Mouse (Mus musculus): Measurements from ENCODE around the gene Gm45021.

Gm45021 gene

DNA sequence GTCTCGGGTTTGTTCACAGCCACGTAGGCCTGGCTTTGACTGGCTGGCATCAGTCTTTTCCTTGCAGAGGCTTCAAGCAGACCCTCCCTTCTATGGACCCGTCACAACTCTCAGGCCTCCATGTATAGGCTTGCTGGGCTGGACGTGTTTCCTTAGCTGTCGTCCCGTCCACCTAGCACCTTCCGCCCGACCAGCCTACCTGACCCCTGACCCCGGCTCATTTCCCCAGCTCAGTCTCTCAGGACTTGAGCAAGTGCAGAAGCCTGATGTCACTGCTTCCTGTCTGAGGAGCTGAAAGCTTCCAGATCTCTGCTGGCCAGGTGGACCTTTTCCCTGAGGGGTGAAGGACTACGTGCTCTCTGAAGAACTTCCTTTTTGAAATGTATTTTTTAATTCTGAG lies 16.1 kb upstream of the Gm45021 start:
- no peak for DNase-seq

DNA sequence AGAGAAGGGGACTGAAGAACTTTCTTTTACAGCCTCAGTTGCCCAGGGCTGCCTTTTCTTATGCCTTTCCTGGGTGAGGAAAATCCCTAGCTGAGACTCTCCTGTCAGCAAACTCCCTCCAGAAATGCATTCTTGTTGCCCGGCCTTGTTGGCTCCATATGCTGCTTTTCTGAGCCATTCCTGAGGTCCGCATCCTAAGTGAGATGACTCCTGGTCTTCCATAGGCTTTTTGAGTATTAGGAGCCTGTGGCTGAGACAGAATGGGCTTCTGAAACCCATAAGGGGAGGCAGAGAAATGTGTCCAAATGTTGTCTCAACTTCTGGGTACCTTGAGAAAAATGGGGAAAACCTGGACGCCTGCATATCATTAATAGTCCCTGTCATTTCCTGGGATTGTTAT lies 15.4 kb upstream of the Gm45021 start:
- DNase-seq: no peak

GRCm38 (mm10) chr6:48578736-48579135 lies 10.7 kb upstream of the Gm45021 start:
- no peak for DNase-seq

DNA sequence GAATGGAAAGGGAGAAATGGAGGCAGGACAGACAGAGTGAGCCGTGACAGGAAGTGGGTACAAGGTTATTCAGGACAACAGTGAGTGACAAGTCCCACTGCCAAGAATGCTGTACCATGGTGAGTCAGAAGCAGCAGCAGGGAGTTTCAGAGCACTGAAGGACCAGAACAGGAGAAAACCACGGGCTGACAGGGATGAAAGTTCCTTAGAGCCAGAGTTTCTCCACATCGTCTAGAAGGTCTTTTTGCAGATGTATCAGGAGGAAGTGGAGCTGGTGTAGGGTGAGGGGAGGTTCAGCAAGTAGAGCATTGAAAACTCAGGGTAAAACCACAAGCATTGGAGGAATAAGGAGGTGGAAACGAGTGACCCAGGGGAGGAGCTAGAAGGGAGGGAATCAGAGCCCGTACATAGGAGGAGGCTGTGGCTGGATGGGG lies 10.2 kb upstream of the Gm45021 start:
- DNase-seq: no peak

GRCm38 (mm10) chr6:48581257-48581656 lies 8.2 kb upstream of the Gm45021 start:
- DNase-seq: no peak

GRCm38 (mm10) chr6:48582037-48582436 lies 7.4 kb upstream of the Gm45021 start:
- peak; percentile 71 for DNase-seq

DNA sequence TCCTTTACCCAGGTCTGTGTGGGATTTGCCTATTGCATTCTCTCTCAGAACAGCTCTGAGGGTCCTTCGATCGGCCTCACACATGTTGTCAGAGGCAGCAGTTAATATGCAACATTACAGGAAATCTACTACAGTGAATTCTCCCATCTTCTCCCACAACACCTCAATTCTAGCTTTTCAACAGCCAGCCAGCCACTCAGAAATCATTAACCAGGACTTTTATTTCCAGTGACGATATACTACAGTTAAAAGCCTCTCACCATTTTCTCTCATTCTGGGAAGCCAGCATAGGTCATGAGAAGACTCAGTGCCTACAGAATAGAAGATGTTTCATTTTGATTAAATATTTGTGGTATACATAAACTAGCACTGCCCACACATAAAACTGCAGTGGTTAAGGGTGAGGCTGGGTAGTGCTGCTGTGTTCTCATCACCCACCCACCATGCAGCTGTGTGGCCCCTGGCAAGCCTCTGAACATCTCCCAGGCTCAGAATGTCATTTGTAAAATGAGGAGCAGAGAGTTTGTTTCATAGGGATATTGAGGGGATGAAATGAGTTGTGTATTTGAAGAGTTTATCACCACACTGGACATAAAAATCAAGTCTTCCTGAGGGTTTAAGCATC lies 1.9 kb downstream of the Gm45021 start:
- peak; percentile 61 for DNase-seq

DNA sequence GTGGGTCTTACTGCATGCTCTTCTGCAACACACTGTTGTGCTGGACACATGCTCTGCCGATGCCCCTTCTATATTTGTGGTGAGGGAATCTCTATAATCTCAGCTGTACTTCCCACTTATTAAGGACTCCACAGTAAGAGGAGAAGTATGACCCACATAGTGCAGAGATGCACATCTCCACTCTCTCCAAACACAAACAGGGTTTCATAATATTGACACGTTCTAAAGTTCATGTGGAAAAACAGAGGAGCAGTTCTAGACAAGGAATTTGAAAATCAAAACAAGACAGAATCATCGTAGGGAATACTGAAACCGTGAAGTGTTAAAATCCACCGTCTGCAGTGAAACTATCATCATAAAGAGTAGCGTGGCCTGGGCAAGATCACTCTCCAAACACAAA lies 2.5 kb downstream of the Gm45021 start:
- DNase-seq: no peak

DNA sequence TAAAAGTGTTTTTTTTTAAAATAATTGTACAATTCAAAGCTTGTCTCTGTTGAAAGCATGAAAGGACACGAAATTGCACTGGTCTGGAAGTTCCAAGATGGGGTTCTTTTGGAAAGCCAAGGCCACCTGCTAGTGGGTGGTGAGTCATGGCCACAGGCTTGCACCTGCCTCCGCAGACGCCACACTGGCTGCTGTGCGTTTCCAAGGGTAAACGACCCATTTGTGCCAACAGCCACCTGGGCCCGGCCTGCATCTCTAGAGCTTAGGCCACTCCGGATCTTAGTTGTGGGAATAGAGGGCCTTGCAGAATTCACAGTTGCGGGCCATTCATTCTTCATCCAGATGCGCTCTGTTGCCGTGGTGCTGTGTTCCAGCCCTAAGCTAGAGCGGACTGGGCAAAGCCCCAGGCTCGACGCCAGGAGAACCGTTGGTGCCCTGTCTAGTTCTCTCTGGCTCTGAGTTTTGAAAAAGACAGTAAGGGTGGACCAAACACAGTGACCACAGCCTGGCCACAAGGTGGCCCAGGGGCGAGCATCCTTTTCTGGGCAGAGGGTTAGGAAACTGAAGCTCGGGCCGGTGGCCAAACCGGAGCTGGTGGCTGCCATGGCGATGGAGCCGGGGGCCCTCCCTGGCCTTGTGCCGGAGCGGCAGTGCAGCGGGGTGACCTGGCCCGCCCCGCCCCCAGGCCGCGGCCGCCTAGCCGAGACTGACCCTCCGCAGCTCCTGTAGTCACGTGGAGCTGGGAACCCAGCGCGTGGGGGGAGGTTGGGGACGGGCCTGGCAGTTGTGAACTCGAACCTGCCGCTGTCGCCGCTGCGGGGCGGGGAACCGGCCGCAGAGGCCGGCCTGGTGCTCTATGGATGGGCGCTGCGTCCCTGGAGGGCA lies 4.0 kb downstream of the Gm45021 start, which contains the start of the genes Repin1 and Gm44965:
Repin1 (plus strand) TSS at position 726 of the 885 bp plus-strand sequence.
Gm44965 (plus strand) TSS at position 784 of the 885 bp plus-strand sequence.
- DNase-seq: peak; percentile 97

DNA sequence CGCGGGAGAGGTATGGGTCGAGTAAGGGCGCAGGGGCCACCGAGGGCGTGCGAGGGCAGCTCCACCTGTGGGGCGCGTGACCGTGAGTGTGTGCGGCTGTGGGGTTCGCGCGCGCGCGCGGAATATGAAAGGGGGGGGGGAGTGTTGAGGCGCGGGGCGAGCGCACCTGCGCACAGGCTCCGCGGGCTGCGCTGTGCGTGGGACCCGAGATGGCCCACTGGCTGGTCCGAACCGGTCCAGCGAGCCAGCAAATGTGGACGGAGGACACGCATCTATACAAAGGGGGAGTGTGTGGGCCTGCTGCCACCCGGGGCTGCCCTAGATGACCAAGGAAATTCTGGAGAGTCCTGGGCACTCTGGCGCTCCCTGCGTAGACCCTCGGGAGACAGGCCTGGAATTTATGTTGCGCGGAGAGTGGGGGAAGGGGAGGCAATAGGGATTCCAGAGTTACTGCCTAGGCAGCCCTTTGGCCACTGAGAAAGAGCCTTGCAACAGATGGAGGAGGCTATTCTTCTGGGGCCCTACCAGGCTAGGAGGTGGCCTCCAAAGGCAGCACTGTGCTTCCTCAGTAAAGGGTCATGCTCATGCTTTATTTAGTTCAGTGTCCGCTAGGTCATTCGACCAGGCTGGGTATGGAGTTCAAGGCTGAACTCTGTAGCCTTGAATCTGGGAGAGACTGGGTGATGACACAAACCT lies 4.8 kb downstream of the Gm45021 start:
- peak; percentile 78 for DNase-seq

DNA sequence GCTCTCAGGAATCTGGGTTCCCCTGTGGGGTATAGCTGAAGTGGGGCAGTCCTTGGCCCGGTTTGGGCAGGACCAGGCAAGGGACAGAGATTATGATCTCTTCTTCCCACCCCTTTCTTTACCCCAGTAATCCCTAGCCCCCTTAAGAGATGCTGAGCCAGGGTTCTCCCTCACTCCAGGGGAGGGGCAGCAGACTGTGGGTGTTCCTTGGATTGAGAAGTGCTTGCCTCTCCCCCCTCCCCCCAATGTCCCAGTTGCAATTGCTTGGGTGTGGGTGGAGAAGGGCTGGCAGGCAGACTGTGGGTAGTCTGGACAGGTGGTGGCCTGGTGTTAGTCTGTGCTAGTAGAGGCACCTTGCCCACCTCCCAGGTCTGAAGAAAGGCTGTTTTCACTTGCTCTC lies 5.9 kb downstream of the Gm45021 start:
- no peak for DNase-seq

DNA sequence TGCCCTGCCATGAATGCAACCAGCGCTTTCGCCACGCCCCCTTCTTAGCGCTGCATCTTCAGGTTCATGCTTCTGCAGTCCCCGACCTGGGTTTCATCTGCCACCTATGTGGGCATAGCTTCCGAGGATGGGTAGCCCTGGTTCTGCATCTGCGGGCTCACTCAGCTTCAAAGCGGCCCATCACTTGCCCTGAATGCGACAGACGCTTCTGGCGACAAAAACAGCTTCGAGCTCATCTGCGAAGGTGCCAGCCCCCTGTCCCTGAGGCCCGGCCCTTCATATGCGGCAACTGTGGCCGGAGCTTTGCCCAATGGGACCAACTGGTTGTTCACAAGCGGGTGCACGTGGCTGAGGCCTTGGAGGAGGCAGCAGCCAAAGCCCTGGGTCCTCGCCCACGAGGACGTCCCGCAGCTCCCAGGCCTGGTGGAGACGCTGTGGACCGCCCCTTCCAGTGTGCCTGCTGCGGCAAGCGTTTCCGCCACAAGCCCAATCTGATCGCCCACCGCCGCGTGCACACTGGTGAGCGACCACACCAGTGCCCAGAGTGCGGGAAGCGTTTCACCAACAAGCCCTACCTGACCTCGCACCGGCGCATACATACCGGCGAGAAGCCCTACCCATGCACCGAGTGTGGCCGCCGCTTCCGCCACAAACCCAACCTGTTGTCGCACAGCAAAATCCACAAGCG lies 7.3 kb downstream of the Gm45021 start:
- DNase-seq: no peak

DNA sequence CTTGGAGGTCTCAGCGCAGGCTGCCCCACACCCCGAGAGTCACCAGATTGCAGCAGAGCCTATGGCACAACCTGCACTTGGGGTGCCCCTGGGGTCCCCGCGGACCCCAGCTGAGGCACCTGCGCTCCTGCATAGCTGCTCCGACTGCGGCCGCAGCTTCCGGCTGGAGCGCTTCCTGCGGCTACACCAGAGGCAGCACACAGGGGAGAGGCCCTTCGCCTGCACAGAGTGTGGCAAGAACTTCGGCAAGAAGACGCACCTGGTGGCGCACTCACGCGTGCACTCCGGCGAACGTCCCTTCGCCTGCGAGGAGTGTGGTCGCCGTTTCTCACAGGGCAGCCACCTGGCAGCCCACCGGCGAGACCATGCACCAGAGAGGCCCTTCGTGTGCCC lies 7.8 kb downstream of the Gm45021 start:
- no peak for DNase-seq

- no peak for DNase-seq
Measured at GRCm38 (mm10) chr6:48600594-48600993, 11.2 kb downstream of the Gm45021 start.

DNA sequence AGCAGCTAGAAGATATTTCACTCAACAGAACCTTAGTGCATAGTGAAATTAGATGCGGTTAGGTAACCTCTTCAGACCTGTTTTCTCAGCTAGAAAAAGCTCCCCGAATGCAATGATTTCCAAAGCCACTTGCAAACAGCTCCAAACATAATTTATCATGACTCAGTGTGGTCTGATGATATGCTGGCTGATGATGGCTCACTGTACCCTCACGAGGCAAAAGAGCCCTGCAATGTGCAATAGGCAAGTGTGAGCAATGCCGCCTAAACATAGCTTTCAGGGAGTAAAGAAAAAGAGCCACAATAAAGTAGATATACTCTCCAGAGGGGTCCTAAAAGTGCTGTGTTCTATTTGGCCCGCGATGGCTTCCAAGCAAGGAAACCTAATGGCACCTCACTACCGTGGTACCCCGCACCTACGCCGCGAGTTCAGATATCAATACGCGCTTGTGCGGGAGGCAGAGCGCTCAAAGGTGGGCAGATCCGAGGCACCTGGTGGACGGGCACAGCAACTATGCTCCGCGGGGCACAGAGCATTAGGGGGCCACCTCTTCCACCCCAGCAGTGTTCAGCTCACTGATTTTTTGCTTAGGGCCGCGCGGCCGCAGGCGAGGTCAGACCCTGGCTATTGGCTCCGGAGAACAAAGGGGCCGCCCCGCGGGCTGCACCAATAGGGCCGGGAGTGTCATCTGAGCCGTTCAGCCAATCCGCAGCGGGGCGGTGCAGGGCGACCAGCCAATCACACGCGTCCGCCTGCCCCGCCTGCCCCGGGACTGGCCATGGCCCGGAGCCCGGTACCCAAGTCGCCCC lies 12.1 kb downstream of the Gm45021 start, which contains the start of gene Zfp775:
Zfp775 (plus strand) TSS at position 793 of the 809 bp plus-strand sequence.
- peak; percentile 98 for DNase-seq

- peak; percentile 56 for DNase-seq
Measured at GRCm38 (mm10) chr6:48602080-48602741, 12.8 kb downstream of the Gm45021 start.

DNA sequence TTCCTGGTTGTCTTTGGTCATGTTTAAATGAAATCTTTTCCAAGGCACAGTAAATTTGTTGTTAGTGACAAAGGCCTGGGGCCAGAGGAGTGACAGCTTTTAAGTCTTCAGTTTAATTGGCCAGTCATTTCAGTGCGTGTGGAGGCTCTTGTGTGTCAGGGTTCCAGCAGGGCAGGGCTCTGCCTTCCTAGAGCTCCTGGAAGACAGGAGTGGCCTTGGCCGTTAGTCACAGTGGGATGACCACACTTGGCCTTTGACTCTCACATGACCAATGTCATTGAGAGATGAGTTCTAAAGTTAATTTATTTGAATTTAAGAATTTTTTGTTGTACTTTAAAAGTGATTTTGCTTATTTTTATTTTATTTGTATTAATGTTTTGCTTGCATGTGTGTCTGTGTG lies 18.7 kb downstream of the Gm45021 start:
- DNase-seq: no peak

DNA sequence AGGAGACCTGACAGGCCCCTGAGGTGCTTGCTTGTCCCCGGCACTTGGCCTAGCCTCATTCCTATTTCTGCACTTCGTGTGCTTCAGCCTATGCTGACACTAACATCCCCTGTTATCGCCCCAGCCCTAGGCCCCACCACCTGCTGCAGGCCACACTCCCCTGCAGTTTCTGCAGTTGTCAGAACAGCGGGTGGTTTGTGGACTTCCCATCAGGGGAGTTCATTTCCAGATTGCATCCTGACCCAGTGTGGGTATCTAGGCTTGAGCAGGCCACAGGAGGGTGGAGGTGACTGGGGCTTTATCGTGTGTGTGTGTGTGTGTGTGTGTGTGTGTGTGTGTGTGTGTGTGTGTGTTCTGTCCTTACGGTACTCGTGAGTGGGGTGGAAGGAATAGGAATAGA lies 20.1 kb downstream of the Gm45021 start:
- DNase-seq: no peak

DNA sequence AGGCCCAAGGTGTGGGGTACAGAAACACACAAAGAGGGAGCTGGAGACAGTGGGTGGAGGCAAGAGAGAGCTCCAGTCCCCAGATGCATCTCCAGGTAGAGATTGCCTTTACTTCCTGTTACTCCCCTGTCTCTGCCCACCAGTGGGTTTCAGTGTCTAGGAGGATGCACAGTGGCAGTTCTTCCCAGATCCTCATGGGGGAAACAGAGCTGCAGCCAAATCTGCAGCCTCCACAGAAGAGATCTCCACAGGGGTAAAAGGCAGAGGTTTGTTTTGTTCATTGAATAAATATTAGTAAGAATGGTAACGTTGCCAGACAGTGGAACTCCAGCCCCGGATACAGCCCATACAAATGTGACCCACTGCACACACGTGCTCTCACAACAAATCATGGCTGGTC lies 21.2 kb downstream of the Gm45021 start:
- no peak for DNase-seq

DNA sequence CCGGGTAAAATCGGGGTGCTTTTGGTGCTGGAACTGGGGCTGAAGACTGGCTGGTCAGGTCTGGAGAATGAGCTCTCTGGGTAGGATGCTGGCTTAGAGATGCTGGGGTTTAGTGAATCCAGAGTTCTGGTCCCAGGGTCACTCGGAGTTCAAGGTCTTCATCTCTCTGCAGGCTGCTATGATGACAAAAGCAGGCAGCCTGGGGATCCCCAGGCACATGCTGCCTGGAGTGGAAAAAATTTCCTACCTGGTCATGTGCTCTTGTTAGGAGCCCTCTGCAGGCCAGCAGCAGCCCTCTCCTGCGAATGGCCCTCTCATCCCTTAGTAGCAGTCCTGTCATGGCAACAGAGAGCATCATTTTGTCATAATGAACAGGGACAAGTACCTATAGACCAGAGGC lies 24.1 kb downstream of the Gm45021 start:
- no peak for DNase-seq

DNA sequence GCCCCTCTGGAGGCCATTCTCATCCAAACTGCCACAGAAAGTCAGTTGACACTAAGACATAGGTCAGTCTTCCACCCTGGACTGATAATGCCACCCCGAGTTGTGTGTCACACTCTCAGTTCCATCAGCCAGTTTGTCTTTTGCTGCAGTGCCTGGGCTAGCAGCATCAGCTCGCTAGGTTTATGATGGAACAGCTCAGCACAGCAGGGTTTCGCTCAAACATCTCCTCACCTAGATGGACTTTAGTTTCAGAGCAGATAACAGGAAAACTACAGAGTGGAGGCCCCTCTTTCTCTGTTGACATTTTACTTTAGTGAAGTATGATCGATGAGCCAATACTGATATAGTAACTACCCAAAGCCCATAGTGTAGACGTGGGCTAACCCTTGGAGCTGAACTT lies 25.3 kb downstream of the Gm45021 start:
- no peak for DNase-seq
